Mouse (Mus musculus) heart, postnatal 10 days (tissue): Measurements from ENCODE around the gene Csde1. TPM values are rescaled to one million over a fixed set of nuclear protein-coding genes. Genes with fewer than 3 reads are reported as not detected.
A peak's percentile ranks its signal among the peaks of the same experiment; 100 is the strongest.

Experiments used
- DNase-seq, 2 experiments: peaks; one replicate each; pipeline ENCODE4 v3.0.0; 2021
- intact Hi-C: fragments of 180-260 bp; cut with DNase I; formaldehyde crosslinking; loops from one replicate; pipeline ENCODE4 v1.15.1; 2025
- total RNA-seq, 2 experiments: library from RNA; stranded (reverse); gene quantifications; 2 replicates each; pipeline ENCODE4 v1.2.3; 2021

Gene Csde1
- total RNA-seq, 2 experiments from 2014 or later: 395 to 417 TPM

- no peak for DNase-seq
- intact Hi-C loops: loop anchor here (2.0 to 5.0 kb wide), 2 partner anchors 35 to 113 kb away; partner anchors contain the start of genes Bcas2 and Csde1
Measured at GRCm38 (mm10) chr3:103057752-103058151, 37.5 kb downstream of the Csde1 start.

- intact Hi-C loops: loop anchor here (2.0 to 5.0 kb wide), 2 partner anchors 36 to 112 kb away; partner anchors contain the start of genes Bcas2 and Csde1
- DNase-seq: peak; percentile 96 to 97
Measured at GRCm38 (mm10) chr3:103058207-103059157, 38.3 kb downstream of the Csde1 start, which contains the start of gene Nras. TSS of gene Nras (plus strand) at chr3:103058285.

DNA sequence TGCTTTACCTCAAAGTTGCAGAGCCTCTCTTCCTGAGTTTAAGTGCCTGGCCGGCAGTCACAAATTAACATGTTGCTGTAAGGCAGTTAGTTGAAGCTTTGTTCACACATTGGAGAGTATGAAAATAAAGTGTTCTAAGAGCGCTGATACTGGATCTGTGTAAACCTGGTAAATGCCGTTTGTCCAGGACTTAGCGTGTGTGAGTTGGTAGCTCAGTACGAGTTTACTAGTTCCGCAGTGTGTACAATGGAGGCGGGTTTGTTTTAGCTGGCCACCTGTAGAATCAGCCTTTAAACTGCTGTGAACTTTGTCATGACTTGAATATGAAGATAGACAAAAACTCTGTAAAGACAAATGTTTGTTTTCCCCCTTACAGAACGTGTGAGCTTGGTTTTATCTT, 46.7 kb downstream of the Csde1 start:
- DNase-seq: no peak
- intact Hi-C loops: no loop called here

DNA sequence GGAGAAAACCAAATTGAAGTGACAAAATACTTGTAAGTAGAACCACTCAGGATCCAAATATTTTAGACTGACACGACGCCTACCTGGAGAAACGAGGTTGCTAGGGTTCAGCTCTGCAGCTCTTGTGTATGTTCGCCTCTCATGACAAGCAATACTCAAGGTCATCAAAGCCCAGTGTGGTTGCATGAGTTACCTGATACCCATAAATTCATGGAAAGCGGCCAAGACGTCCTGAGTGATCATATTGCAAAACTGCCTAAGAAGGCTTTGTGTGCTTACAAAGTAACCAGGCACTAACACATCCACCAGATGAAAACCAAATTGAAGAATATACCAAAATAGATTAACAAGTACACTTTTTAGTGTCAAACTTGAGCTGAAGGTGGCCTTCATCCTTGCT, 48.7 kb downstream of the Csde1 start:
- intact Hi-C loops: no loop called here
- no peak for DNase-seq

DNA sequence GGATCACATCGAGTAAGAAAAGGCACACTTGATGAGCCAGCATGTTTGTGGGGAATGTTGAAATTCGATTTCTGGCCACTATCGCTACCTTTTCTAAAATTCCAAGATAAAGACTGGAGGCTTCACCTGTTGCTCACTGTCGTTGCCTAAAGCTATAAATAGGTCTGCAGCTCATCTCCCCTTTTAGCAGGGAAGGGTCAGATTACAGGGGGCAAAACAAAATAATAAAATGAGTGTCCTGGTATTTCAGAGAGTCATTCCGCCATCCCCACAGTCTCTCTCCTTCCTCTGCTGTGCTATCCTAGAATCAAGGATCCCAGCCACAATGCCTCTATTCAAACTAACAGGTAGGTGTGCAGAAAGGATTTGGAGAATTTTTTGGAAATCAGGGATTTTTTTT, 53.5 kb downstream of the Csde1 start, which contains the start of gene Ampd1:
TSS of gene Ampd1 (plus strand) at position 244 of the 400 bp plus-strand sequence.
- no peak for DNase-seq
- intact Hi-C loops: no loop called here

- no peak for DNase-seq
- intact Hi-C loops: no loop called here
Measured at GRCm38 (mm10) chr3:103075871-103076270, 55.6 kb downstream of the Csde1 start.

DNA sequence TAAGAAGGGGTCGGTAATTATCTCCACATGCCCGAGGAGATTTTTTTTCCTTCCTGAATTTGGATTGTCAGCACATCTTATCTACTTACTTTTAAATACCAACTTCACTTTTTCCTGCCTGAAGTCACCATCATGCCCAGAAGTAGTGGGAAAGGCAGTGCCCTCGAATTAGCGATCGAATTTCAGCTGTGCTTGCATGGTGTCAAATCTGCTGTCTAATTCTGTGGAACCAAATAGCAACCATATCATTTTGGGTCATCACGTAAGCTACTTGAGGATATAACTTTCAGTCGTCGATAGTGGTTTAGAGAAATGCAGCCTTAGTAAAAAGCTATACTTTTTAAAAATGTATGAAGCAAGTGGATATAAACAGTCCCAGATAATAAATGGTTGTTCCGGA, 56.2 kb downstream of the Csde1 start:
- intact Hi-C loops: no loop called here
- no peak for DNase-seq

DNA sequence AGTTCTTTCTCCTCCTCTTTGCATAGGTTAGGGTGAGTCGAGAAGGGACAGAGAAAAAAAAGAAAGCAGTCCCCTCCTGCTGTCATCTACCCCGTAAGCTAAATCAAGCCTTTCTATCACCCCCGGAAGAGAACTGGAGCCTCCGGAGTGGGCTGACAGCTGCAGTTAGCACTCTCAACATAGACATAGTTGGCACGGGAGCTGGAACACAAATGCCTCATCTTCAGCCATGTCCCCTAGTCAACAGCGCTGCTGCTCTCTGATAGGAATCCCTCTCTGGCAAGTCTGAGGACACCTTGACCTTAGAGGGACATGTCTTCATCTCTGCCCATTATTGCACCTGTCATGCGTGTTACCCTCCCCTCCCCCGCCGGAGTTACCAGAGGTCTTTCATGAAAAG, 59.1 kb downstream of the Csde1 start:
- DNase-seq: no peak
- intact Hi-C loops: no loop called here

- intact Hi-C loops: no loop called here
- DNase-seq: no peak
Measured at GRCm38 (mm10) chr3:103081051-103081450, 60.8 kb downstream of the Csde1 start.

DNA sequence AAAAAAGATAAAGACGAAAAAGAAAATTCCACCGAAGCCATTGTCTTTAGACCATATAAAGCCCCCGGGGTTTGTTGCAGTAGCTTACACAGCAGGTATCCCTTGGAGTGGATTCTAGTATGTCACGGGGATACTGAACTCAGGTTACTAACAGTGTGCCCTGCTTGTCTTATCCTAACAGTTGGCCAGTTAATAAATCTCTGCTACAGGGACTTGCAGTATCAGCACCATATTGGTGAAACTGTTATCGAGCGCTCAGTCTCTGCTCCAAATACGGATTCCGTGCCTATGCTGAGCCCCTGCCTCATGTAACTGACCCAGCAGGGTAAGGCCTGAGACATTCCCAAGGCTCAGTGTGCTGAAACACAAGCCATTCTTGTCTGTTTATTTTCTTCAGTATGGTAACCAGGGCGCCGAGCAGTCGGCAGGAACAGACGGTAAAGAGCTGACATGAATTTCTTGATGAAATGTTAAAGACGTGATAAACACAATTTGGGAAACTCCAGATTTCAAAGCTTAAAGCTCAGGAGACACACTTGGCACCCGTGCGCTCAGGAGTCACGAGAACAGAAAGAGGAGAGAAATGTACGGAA, 61.7 kb downstream of the Csde1 start:
- DNase-seq: no peak
- intact Hi-C loops: no loop called here

DNA sequence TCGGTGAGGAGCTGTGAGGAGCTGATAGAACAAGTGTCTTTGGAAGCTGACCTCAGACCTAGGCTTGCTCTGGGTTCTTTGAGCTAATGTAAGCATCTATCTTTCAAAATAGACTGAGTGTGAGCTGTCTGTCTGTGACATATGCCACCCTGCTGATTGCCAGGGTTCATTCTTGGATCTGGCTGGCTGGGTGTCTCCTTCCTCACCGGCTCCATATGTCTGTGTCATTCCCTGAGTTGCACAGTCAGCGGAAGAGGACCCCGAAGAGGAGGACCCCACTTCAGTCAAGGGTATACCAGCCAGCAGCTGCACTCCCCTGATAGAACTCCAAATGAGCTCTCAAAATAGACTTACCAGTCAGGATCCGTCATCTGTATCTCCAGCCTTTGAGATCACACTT, 62.5 kb downstream of the Csde1 start:
- DNase-seq: no peak
- intact Hi-C loops: no loop called here

- intact Hi-C loops: no loop called here
- no peak for DNase-seq
Measured at GRCm38 (mm10) chr3:103085986-103086385, 65.8 kb downstream of the Csde1 start.

DNA sequence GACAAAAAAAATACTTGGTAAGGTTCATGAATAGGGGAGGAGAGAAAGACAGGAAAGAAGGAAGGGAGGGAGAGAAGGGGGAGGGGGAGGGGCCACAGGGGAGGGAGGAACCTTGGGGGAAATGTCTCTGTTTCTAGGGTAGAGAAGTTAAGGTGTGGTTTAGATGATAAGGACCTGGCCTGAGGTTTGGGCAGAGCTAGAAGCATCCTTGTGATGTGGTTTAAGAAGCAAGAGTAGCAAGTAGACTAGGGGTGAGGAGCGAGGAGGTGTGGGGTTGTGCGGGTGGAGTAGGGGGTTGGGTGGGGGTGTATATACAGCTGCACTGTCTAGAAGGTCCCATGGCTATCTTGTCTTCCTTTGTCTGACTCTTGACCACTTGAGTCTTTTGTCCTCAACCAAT, 71.5 kb downstream of the Csde1 start:
- intact Hi-C loops: no loop called here

DNA sequence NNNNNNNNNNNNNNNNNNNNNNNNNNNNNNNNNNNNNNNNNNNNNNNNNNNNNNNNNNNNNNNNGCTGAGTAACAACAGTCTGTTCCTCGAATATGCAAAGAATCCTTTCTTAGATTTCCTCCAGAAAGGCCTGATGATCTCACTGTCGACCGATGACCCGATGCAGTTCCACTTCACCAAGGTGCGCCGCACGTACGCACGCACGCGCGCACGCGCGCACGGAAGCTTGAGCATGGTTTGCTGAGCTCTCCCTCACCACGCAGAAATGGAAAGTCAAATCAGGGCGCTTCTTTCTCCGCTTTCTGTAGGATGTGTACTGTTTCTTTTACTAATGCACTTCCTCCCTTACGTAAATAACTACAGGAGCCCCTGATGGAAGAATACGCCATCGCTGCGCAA, 78.4 kb downstream of the Csde1 start:
- intact Hi-C loops: no loop called here

More for the DNA sequence above, 71.5 kb downstream of the Csde1 start:
- DNase-seq: no peak

DNA sequence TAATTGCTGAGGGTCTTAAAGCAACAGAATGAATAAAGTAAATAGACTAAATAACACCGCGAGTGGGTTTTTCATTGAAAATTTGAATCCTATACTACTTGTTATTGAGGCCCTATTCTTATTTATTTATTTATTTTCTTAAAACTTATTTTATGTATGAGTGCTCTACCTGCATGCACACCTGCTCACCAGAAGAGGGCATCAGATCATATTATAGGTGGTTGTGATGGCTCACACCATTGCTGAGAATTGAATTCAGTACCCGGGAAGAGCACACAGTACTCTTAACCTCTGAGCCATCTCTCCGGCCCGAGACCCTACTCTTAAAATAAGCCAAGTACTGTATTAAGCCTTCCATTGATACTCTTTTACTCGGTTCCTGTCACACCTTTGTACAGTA, 79.4 kb downstream of the Csde1 start:
- intact Hi-C loops: loop anchor here (5.0 kb wide), 1 partner anchor 48 kb away; no protein-coding TSS in a partner anchor
- DNase-seq: no peak

More for the DNA sequence above, 78.4 kb downstream of the Csde1 start:
- DNase-seq: no peak

- DNase-seq: no peak
- intact Hi-C loops: loop anchor here (5.0 kb wide), 1 partner anchor 47 kb away; no protein-coding TSS in a partner anchor
Measured at GRCm38 (mm10) chr3:103100735-103101134, 80.5 kb downstream of the Csde1 start.

GRCm38 (mm10) chr3:103101194-103101593, 81.0 kb downstream of the Csde1 start:
- DNase-seq: no peak
- intact Hi-C loops: loop anchor here (5.0 kb wide), 1 partner anchor 46 kb away; no protein-coding TSS in a partner anchor

DNA sequence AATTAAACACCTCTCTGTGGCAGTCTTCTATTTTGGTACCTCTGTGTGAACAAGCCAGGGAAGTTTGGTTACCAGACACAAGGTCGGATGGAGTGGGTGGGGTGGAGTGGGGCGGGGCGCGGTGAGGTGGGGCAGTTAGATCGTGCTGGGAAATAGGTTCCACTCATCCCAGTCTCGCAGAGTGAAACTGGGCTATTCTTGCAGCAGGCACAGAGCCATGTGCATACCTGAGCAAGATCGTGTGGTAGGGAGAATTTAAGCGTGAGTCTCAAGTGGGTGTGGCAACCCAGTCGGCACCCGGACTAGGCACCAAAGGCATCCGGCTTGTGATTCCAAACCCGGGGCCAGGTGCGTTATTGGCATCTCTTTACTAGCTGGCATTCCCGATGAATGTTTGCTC, 81.7 kb downstream of the Csde1 start:
- intact Hi-C loops: loop anchor here (1.0 to 5.0 kb wide), 2 partner anchors 45 to 68 kb away; no protein-coding TSS in a partner anchor

DNA sequence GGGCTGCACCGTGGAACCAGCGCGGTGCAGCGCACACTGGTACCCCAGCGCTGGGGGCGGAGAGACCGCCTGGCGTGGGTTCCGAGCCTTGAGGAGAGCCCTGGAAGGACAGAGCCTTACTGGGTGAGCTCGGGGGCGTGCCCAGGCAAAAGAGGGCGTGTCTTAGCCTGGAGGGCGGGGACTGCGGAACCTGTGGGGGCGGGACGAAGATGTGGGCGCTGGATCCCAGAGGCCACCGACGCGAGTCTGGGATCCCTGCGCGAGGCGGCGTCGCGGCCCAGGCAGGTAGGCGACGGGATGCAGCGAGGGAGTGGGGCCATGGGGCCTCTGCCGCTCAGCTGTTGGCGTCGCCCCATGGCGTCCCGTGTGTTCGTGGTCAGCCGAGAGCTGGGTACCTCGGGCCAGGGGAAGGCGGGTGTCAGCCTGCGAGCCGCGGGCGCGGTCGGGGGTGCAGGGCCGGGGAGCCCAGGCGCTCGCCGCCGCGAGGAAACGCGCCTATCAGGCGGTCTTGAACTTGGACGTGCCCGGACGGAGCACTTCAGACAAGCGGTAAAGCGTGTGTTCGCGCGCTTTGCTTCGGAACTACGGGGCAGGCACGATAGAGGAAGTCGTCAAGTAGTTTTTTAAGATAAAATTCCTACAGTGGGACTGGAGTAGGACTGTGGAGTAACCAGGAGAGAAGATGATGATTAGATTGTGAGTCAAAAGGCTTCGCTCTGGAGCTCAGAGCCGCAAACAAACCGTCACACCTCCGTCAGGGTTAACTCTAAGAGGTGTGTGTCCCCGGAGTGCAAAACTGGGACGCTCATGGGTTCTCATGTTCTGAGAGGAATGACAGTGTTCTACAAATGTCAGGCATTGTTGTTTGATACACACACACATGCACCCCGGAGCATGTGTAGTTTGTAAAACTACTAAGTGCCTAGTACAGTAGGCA, 82.5 kb downstream of the Csde1 start, which contains the start of gene Dennd2c:
TSS of gene Dennd2c (plus strand) at position 151 of the 937 bp plus-strand sequence.
- intact Hi-C loops: loop anchor here (1.0 to 5.0 kb wide), 2 partner anchors 45 to 68 kb away; no protein-coding TSS in a partner anchor
- DNase-seq: peak; percentile 95 to 97

More for the DNA sequence above, 81.7 kb downstream of the Csde1 start:
- peak in 1 of 2 experiments; percentile 16 for DNase-seq
